Mouse (Mus musculus) olfactory bulb, adult 2 months (tissue): ENCODE measurements at regions not wholly inside any gene's neighbourhood (a gene's known extent, or its start where the extent isn't known, plus 50 kb on each side); places are given as distances from the start of the nearest gene placed in this dataset.

Experiments used
- CTCF ChIP-seq: fragments of 200-500 bp; IDR thresholded peaks from 2 replicates; pipeline ENCODE4 v1.5.1; 2012; ENCODE audit warnings: low read depth, mild to moderate bottlenecking, low read length, moderate library complexity; ENCODE audit not compliant: insufficient read depth
- POLR2A ChIP-seq: fragments of 200-500 bp; IDR thresholded peaks from 2 replicates; pipeline ENCODE4 v1.6.1; 2012; ENCODE audit warnings: mild to moderate bottlenecking, low read depth, low read length, moderate library complexity; ENCODE audit not compliant: insufficient read depth

- no peak for TF ChIP-seq CTCF
- no peak for TF ChIP-seq POLR2A
These were observed 177.8 kb downstream of the Efcab1 start for GRCm38 (mm10) chr16:15084147-15084752.
